Mouse (Mus musculus) limb, embryonic 14.5 days (tissue): ENCODE results near the gene B4galt3. TPM values are rescaled to one million over a fixed set of nuclear protein-coding genes. Genes with fewer than 3 reads are reported as not detected.

Experiments used
- ATAC-seq: fragments of 200-750 bp; cut with Nextera tagmentation; 2 replicates; pipeline ENCODE4 v1.8.0; 2017; ENCODE audit warnings: low read depth, moderate number of reproducible peaks, moderate TSS enrichment; ENCODE audit not compliant: low FRiP score
- DNase-seq: peaks from one replicate; pipeline ENCODE4 v3.0.0-alpha.2; 2015; ENCODE audit warnings: low spot score
- H3K27ac ChIP-seq: fragments of 300-500 bp; sonication (generic); replicated peaks from 2 replicates; pipeline ENCODE4 v1.5.1; 2014; ENCODE audit warnings: low read depth, mild to moderate bottlenecking, low read length, moderate library complexity, mixed read lengths
- H3K27me3 ChIP-seq: fragments of 300-500 bp; sonication (generic); 2 replicates; pipeline ENCODE4 v1.6.1; 2014; ENCODE audit warnings: low read length, mixed read lengths; ENCODE audit not compliant: control insufficient read depth, insufficient read depth
- H3K36me3 ChIP-seq: fragments of 300-500 bp; sonication (generic); 2 replicates; pipeline ENCODE4 v1.6.1; 2014; ENCODE audit warnings: mild to moderate bottlenecking, low read length, moderate library complexity, mixed read lengths; ENCODE audit not compliant: control insufficient read depth, insufficient read depth
- H3K4me1 ChIP-seq: fragments of 300-500 bp; sonication (generic); 2 replicates; pipeline ENCODE4 v1.6.1; 2014; ENCODE audit warnings: antibody characterized with exemption, low read length, mixed read lengths; ENCODE audit not compliant: control insufficient read depth, insufficient read depth
- H3K4me2 ChIP-seq: fragments of 300-500 bp; sonication (generic); replicated peaks from 2 replicates; pipeline ENCODE4 v1.6.1; 2014; ENCODE audit warnings: low read depth, mild to moderate bottlenecking, low read length, moderate library complexity; ENCODE audit not compliant: severe bottlenecking
- H3K4me3 ChIP-seq: fragments of 300-500 bp; sonication (generic); replicated peaks from 2 replicates; pipeline ENCODE4 v1.5.1; 2014; ENCODE audit warnings: low read length
- H3K9ac ChIP-seq: fragments of 300-500 bp; sonication (generic); 2 replicates; pipeline ENCODE4 v1.6.1; 2014; ENCODE audit warnings: mild to moderate bottlenecking, low read depth, low read length, moderate library complexity; ENCODE audit not compliant: severe bottlenecking
- H3K9me3 ChIP-seq: fragments of 300-500 bp; sonication (generic); 2 replicates; pipeline ENCODE4 v1.6.1; 2016; ENCODE audit warnings: low read length; ENCODE audit not compliant: control insufficient read depth
- POLR2A ChIP-seq: fragments of 200-500 bp; IDR thresholded peaks from 2 replicates; pipeline ENCODE4 v1.8.0; 2012; ENCODE audit warnings: inconsistent platforms, mild to moderate bottlenecking, moderate library complexity, borderline replicate concordance; ENCODE audit not compliant: insufficient read depth, insufficient read length; ENCODE audit errors: extremely low read depth
- WGBS: fragments of 180-500 bp; shearing (Covaris S2); extraction: QIAGEN DNeasy Blood & Tissue Kit; methylation state at CpG from one replicate; pipeline ENCODE4 v1.1.7; 2014; 5-methylcytosine and 5-hydroxymethylcytosine counted together
- polyA plus RNA-seq, 2 experiments: library from polyadenylated mRNA; depleted of rRNA in 1 of 2; stranded (reverse) in 1 of 2; unstranded in 1 of 2; fragments of >200 nt; fragmentation: Nextera tagmentation in 1 of 2; extraction: Ambion mirVana in 1 of 2; gene quantifications; 2 replicates each; pipeline versions ENCODE4 v1.2.1 to v1.2.3; 2012 to 2014

Gene B4galt3
- polyA plus RNA-seq, 2 experiments = 68.7 to 87.2 TPM

GRCm38 (mm10) chr1:171279721-171280120 lies 9.6 kb downstream of the B4galt3 start:
- H3K4me2 ChIP-seq = peak overlapping the region; percentile 76
- no peaks in the 10 kb centered on the region for H3K27me3 ChIP-seq
- DNase-seq = no peak
- H3K9ac ChIP-seq = peak overlapping the region; percentile 63
- 67% methylated on average over 5 of the region's 5 CpGs for WGBS
- TF ChIP-seq POLR2A = no peak
- H3K9me3 ChIP-seq = no peaks in the 10 kb centered on the region
- H3K27ac ChIP-seq = no peak overlapping the region
- no peak for ATAC-seq
- H3K4me1 ChIP-seq = peaks cover 8% of the 10 kb centered on the region
- peaks cover 71% of the 10 kb centered on the region for H3K36me3 ChIP-seq
- peak overlapping the region; percentile 55 for H3K4me3 ChIP-seq

- peak overlapping the region; percentile 63 for H3K9ac ChIP-seq
- under 1% methylated on average over 25 of the region's 25 CpGs for WGBS
- peak overlapping the region; percentile 76 for H3K4me2 ChIP-seq
- H3K4me1 ChIP-seq = peaks cover 8% of the 10 kb centered on the region
- no peaks in the 10 kb centered on the region for H3K9me3 ChIP-seq
- peak overlapping the region; percentile 55 for H3K4me3 ChIP-seq
- DNase-seq (no peak), ATAC-seq (no peak)
- no peak overlapping the region for H3K27ac ChIP-seq
- H3K36me3 ChIP-seq = peaks cover 71% of the 10 kb centered on the region
- H3K27me3 ChIP-seq = no peaks in the 10 kb centered on the region
- TF ChIP-seq POLR2A = no peak
Measured at GRCm38 (mm10) chr1:171280250-171280915, 10.3 kb downstream of the B4galt3 start.

GRCm38 (mm10) chr1:171280916-171281527 lies 10.9 kb downstream of the B4galt3 start, which contains the start of gene Ppox:
Gene Ppox (minus strand): TSS chr1:171281186.
- peak within 1 kb of the TSS; percentile 87 for H3K27ac ChIP-seq
- no peaks in the 10 kb centered on the region for H3K27me3 ChIP-seq
- no peak for TF ChIP-seq POLR2A
- DNase-seq (peak; percentile 98), ATAC-seq (peak; percentile 98)
- H3K9me3 ChIP-seq = no peaks in the 10 kb centered on the region
- H3K36me3 ChIP-seq = peaks cover 71% of the 10 kb centered on the region
- H3K4me3 ChIP-seq = peak within 1 kb of the TSS; percentile 55
- H3K4me1 ChIP-seq = peaks cover 8% of the 10 kb centered on the region
- peak within 1 kb of the TSS; percentile 63 for H3K9ac ChIP-seq
- peak within 1 kb of the TSS; percentile 76 for H3K4me2 ChIP-seq
- 0% methylated on average over 26 of the region's 26 CpGs for WGBS

GRCm38 (mm10) chr1:171281528-171281923 lies 11.4 kb downstream of the B4galt3 start:
- H3K4me3 ChIP-seq = peak overlapping the region; percentile 55
- TF ChIP-seq POLR2A = no peak
- no peaks in the 10 kb centered on the region for H3K27me3 ChIP-seq
- H3K27ac ChIP-seq = peak overlapping the region; percentile 87
- H3K9ac ChIP-seq = peak overlapping the region; percentile 62
- DNase-seq (peak; percentile 81), ATAC-seq (peak; percentile 48)
- H3K9me3 ChIP-seq = no peaks in the 10 kb centered on the region
- H3K4me1 ChIP-seq = peaks cover 12% of the 10 kb centered on the region
- peak overlapping the region; percentile 75 for H3K4me2 ChIP-seq
- H3K36me3 ChIP-seq = peaks cover 71% of the 10 kb centered on the region
- 1% methylated on average over 10 of the region's 10 CpGs for WGBS

- WGBS = 79% methylated on average over 18 of the region's 18 CpGs
- no peaks in the 10 kb centered on the region for H3K9me3 ChIP-seq
- no peaks in the 10 kb centered on the region for H3K27me3 ChIP-seq
- H3K4me1 ChIP-seq = peaks cover 15% of the 10 kb centered on the region
- peak overlapping the region; percentile 75; the same call in 1 of the 2 replicates for H3K4me2 ChIP-seq
- ATAC-seq (no peak), DNase-seq (no peak)
- H3K9ac ChIP-seq = no peak overlapping the region
- peak overlapping the region; percentile 87; the same call in 1 of the 2 replicates for H3K27ac ChIP-seq
- H3K4me3 ChIP-seq = no peak overlapping the region
- no peak for TF ChIP-seq POLR2A
- H3K36me3 ChIP-seq = peaks cover 65% of the 10 kb centered on the region
Measured at GRCm38 (mm10) chr1:171282086-171282805, 12.1 kb downstream of the B4galt3 start.
